Mouse (Mus musculus) midbrain, embryonic 12.5 days (tissue): ENCODE results near the gene Tor1aip2. TPM values are rescaled to one million over a fixed set of nuclear protein-coding genes. Genes with fewer than 3 reads are reported as not detected.

ENCODE experiments used
- ATAC-seq: fragments of 200-750 bp; cut with Nextera tagmentation; 2 replicates; pipeline ENCODE4 v1.8.0; 2017; ENCODE audit warnings: low read depth, moderate TSS enrichment, moderate library complexity; ENCODE audit not compliant: low FRiP score
- H3K27ac ChIP-seq: fragments of 300-500 bp; sonication (generic); replicated peaks from 2 replicates; pipeline ENCODE4 v1.5.1; 2016; ENCODE audit warnings: mild to moderate bottlenecking
- H3K27me3 ChIP-seq: fragments of 300-500 bp; sonication (generic); 2 replicates; pipeline ENCODE4 v1.6.1; 2016; ENCODE audit warnings: mild to moderate bottlenecking
- H3K36me3 ChIP-seq: fragments of 300-500 bp; sonication (generic); 2 replicates; pipeline ENCODE4 v1.6.1; 2016
- H3K4me1 ChIP-seq: fragments of 300-500 bp; sonication (generic); 2 replicates; pipeline ENCODE4 v1.6.1; 2016
- H3K4me2 ChIP-seq: fragments of 300-500 bp; sonication (generic); replicated peaks from 2 replicates; pipeline ENCODE4 v1.6.1; 2016; ENCODE audit warnings: mild to moderate bottlenecking, moderate library complexity
- H3K4me3 ChIP-seq: fragments of 300-500 bp; sonication (generic); 2 replicates; pipeline ENCODE4 v1.5.1; 2016; ENCODE audit warnings: mild to moderate bottlenecking
- H3K9ac ChIP-seq: fragments of 300-500 bp; sonication (generic); replicated peaks from 2 replicates; pipeline ENCODE4 v1.6.1; 2016; ENCODE audit warnings: mild to moderate bottlenecking, moderate library complexity
- H3K9me3 ChIP-seq: fragments of 300-500 bp; sonication (generic); 2 replicates; pipeline ENCODE4 v1.6.1; 2016; ENCODE audit warnings: mild to moderate bottlenecking
- WGBS: fragments of 180-500 bp; shearing (Covaris S2); methylation state at CpG from one replicate; pipeline ENCODE4 v1.1.7; 2016; 5-methylcytosine and 5-hydroxymethylcytosine counted together
- polyA plus RNA-seq: library from polyadenylated mRNA; unstranded; fragments of >200 nt; fragmentation: Nextera tagmentation; extraction: Ambion mirVana; gene quantifications from 2 replicates; pipeline ENCODE4 v1.2.1, GENCODE M21; 2016

Tor1aip2 gene
- polyA plus RNA-seq, 1 experiment from 2014 or later = 95.6 TPM

DNA sequence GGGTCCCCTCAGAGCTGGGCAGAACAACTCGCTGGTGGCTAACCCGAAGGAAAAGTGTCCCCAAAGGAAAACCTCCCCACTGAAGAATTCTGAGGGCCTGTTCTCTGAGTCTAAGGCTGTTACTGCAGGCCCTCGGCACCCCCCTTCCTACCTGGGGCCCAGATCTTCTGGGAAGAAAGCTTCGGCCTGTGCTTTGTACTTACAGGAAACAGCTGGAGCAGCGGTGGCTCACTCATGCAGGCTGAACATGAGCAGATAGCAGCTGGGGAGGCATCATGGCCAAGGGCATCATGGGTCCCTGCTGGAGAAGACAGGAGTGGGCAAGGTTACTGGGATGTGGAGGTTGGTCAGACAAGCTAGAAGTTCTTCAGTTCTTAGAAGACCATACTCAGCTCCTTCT, 52.4 kb downstream of the Tor1aip2 start:
- 0 out of 2 replicates have a peak, but pooled peaks cover 7% of the 10 kb centered on the region for H3K4me1 ChIP-seq
- 0 out of 2 replicates have a peak, but pooled peaks cover 8% of the 10 kb centered on the region for H3K27me3 ChIP-seq
- H3K27ac ChIP-seq = no peak overlapping the region
- H3K9ac ChIP-seq = no peak overlapping the region
- H3K4me3 ChIP-seq = no peak overlapping the region
- no peak overlapping the region for H3K4me2 ChIP-seq
- ATAC-seq = no peak
- no peaks in the 10 kb centered on the region for H3K9me3 ChIP-seq
- WGBS = 85% methylated on average over 5 of the region's 5 CpGs
- no peaks in the 10 kb centered on the region for H3K36me3 ChIP-seq

DNA sequence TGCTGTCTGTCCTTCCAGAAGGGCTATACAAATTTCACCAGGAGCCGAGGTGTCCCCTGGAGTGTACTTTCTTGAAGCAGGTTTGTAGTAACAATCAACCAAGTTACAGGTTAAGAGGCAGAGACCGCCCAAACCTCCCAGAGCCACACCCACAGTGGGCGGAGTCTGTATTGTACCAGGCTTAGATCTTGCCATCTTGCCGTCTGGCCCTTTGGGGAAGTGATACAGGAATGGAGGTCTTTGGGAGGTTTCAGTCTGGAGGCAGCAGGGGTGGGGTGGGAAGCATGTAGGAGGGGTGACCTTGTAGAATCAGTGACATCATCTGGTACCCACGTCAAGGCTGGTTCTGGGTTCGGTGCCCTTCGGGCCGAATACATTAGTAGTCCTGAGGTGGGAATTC, 54.4 kb downstream of the Tor1aip2 start:
- peak; percentile 57; the same call in 1 of the 2 replicates for ATAC-seq
- H3K27me3 ChIP-seq = 0 out of 2 replicates have a peak, but pooled peaks cover 8% of the 10 kb centered on the region
- H3K36me3 ChIP-seq = no peaks in the 10 kb centered on the region
- H3K27ac ChIP-seq = 0 out of 2 replicates have a peak overlapping the region, but pooled peaks have one; percentile 36
- H3K4me2 ChIP-seq = no peak overlapping the region
- H3K4me1 ChIP-seq = 0 out of 2 replicates have a peak, but pooled peaks cover 7% of the 10 kb centered on the region
- 70% methylated on average over 8 of the region's 8 CpGs for WGBS
- H3K9ac ChIP-seq = no peak overlapping the region
- H3K9me3 ChIP-seq = no peaks in the 10 kb centered on the region
- no peak overlapping the region for H3K4me3 ChIP-seq

DNA sequence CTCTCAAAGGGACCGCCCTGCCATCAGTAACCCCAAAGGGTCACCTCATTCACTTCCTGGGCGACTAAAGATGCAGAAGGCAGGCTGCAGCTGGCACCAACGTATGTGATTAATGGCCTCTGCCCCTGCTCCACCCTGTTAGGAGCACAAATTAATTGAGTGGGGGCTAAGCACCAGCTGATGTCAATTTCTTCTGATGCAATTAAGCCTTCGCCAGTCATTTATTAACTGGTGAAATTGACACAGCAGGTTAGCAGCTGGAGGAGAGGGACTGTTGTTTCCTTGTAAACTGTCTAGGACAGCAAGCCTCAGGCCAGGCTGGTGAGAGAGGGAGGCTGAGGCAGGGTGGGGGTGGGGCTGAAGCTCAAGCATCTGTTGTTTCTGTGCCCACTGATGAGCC, 54.8 kb downstream of the Tor1aip2 start:
- peak; percentile 81 for ATAC-seq
- Histone ChIP-seq H3K4me1 (0 out of 2 replicates have a peak, but pooled peaks cover 7% of the 10 kb centered on the region), H3K4me2 (no peak overlapping the region), H3K27ac (0 out of 2 replicates have a peak overlapping the region, but pooled peaks have one; percentile 36), H3K9me3 (no peaks in the 10 kb centered on the region), H3K4me3 (no peak overlapping the region), H3K36me3 (no peaks in the 10 kb centered on the region), H3K9ac (no peak overlapping the region), H3K27me3 (0 out of 2 replicates have a peak, but pooled peaks cover 8% of the 10 kb centered on the region)
- WGBS = 53% methylated on average over 4 of the region's 4 CpGs

DNA sequence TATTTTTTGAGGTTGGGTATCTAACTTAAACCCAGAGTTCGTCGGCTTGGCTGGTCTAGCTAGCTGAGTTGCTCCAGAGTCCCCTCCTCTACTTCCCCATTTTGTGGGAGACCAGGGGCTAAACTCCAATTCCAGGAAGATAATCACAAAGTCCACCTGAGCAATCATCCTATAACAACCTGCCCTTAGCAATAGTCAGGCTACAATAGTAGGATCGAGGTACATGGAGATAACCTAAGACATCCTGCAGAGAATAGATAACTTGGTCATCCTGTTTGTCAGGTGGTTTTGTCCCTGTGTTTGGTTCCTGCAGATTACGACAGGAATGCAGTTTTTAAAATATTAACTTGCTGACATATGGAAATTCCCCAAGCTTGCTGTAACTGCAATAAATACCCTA, 56.6 kb downstream of the Tor1aip2 start:
- no peaks in the 10 kb centered on the region for H3K36me3 ChIP-seq
- no peak for ATAC-seq
- H3K27me3 ChIP-seq = 0 out of 2 replicates have a peak, but pooled peaks cover 8% of the 10 kb centered on the region
- no peak overlapping the region for H3K4me2 ChIP-seq
- no peak overlapping the region for H3K27ac ChIP-seq
- H3K9me3 ChIP-seq = no peaks in the 10 kb centered on the region
- H3K4me1 ChIP-seq = 0 out of 2 replicates have a peak, but pooled peaks cover 7% of the 10 kb centered on the region
- WGBS = 83% methylated on average over 4 of the region's 4 CpGs
- no peak overlapping the region for H3K9ac ChIP-seq
- no peak overlapping the region for H3K4me3 ChIP-seq

DNA sequence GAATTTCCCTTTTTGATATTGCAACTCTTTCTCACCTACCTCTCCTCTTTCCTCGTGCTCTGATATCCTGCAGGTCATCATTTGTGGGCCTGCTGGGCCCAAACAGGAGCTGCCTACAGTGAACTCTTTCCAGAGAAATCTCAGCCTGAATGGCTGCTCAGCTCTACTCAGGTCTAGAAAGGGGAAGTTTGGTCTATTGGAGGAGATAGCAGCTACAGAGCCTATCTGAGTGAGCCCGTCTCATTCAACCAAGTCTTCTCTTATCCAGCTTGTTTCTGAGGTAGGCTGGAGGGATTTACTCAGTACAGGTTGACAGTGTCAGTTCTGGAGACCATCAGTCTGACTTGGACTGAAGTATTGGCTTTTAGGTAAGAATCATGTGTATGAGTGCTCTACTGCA, 68.6 kb downstream of the Tor1aip2 start:
- no peak for ATAC-seq
- WGBS = 90% methylated on average over 2 of the region's 2 CpGs

DNA sequence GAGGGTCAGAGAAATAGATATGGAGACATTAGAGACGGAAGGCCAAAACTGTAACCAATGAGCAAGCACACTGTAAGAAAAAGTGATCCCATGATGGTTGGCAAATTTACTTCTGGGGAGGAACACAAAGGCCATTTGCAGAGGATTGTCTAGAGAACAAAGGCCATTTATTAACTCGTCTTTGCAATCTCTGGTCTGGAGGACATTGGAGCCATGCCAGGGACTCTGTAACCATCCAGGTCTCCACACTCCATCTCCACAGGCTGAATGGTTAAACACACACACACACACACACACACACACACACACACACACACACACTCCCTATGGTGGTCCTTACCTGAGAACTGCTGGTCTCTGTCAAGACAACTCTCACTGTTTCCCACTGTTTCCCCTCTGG, 70.2 kb downstream of the Tor1aip2 start:
- no peak overlapping the region for H3K4me2 ChIP-seq
- H3K9ac ChIP-seq = no peak overlapping the region
- peaks cover 5% of the 10 kb centered on the region; the same call in 1 of the 2 replicates for H3K4me1 ChIP-seq
- H3K36me3 ChIP-seq = no peaks in the 10 kb centered on the region
- no peak for ATAC-seq
- peaks cover 22% of the 10 kb centered on the region; the same call in 1 of the 2 replicates for H3K9me3 ChIP-seq
- H3K27ac ChIP-seq = no peak overlapping the region
- 73% methylated on average over 2 of the region's 2 CpGs for WGBS
- no peak overlapping the region for H3K4me3 ChIP-seq
- no peaks in the 10 kb centered on the region for H3K27me3 ChIP-seq

More for the DNA sequence above, 68.6 kb downstream of the Tor1aip2 start:
- Histone ChIP-seq H3K4me1 (peaks cover 3% of the 10 kb centered on the region; the same call in 1 of the 2 replicates), H3K27me3 (no peaks in the 10 kb centered on the region), H3K9me3 (peaks cover 22% of the 10 kb centered on the region; the same call in 1 of the 2 replicates), H3K4me3 (no peak overlapping the region), H3K9ac (no peak overlapping the region), H3K4me2 (no peak overlapping the region), H3K27ac (no peak overlapping the region), H3K36me3 (no peaks in the 10 kb centered on the region)

DNA sequence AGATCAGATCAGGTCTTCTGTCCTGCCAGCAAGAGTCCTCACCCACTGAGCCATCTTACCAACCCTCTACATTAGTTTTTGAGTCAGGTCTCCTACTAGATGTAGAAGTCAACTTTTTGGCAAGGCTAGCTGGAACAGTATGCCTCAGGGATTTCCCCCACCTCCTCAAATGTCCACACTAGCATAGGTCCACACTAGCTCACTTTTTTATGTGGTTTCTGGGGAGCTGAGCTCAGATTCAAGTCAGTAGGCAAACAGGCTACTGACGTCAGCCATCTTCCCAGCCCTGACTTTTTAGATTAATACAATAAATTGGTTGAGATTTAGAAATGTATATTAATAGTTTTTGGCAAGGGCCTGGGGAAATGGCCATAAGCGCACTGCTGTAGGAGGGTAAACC, 72.2 kb downstream of the Tor1aip2 start:
- peaks cover 12% of the 10 kb centered on the region; the same call in 1 of the 2 replicates for H3K4me1 ChIP-seq
- H3K27ac ChIP-seq = no peak overlapping the region
- H3K4me2 ChIP-seq = no peak overlapping the region
- no peaks in the 10 kb centered on the region for H3K36me3 ChIP-seq
- H3K4me3 ChIP-seq = no peak overlapping the region
- 91% methylated on average over 2 of the region's 2 CpGs for WGBS
- no peaks in the 10 kb centered on the region for H3K27me3 ChIP-seq
- no peak for ATAC-seq
- H3K9ac ChIP-seq = no peak overlapping the region
- H3K9me3 ChIP-seq = peaks cover 10% of the 10 kb centered on the region; the same call in 1 of the 2 replicates

DNA sequence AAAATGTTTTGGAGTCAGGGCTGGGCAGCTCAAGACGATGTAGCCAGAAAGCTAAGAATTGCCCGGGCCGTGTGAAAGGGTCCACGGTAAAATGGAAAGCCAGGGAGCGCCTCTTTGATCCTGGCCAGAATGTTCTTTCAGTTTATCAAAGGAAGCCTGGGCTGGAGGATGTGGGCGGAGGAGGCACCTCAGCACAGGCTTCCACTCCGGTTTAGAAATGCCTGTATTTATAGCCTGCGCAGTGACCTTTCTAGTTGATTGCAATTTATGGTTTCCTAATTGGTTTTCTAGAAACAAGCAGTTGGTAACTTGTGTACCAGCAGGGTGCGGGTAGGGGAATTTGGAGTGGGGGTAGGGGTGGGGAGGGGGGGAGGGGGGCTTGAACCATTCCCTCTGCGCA, 73.2 kb downstream of the Tor1aip2 start:
- Histone ChIP-seq H3K27ac (no peak overlapping the region), H3K36me3 (no peaks in the 10 kb centered on the region), H3K4me3 (no peak overlapping the region), H3K9me3 (peaks cover 10% of the 10 kb centered on the region; the same call in 1 of the 2 replicates), H3K4me1 (peaks cover 12% of the 10 kb centered on the region; the same call in 1 of the 2 replicates), H3K9ac (no peak overlapping the region), H3K4me2 (no peak overlapping the region; the same call in 1 of the 2 replicates), H3K27me3 (no peaks in the 10 kb centered on the region)
- 38% methylated on average over 10 of the region's 10 CpGs for WGBS
- ATAC-seq = no peak

DNA sequence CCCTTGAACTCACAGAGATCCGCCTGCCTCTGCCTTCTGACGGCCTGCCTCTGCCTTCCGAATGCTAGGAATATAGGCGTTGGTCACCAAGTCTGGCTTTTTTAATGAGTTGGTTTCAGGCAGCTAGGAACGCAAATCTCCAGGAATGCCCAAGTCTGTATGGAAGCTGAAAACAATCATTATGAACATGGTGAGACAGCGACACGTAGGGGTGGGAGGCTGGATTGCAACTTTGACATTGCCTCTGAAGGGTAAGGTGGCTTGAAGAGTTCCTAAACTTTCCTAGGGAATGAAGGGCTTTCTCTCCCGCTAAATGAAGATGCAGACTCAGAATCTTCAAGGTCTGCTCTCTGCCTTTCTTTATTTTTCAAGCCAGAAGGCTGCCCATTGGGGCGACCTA, 75.9 kb downstream of the Tor1aip2 start:
- no peak for ATAC-seq
- 81% methylated on average over 9 of the region's 9 CpGs for WGBS
- no peaks in the 10 kb centered on the region for H3K27me3 ChIP-seq

DNA sequence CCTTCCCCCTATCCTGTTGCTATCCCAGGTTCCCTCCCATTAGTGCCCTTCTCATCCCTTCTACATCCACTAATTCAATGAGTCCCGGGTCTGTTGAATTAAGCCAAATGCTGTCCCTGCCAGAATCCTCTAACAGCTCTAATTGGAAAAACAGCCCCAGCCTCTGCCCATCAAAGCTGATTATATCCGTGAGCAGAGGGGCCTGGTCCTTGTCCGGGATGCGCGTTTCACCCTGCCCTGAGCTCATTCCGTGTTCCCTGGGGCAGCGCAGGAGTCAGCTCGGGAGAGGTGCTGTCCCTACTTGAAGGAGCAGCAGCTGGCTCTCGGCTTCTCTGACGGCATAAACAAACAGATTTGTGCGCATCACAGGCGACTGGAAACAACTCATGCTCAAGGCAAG, 76.5 kb downstream of the Tor1aip2 start:
- Histone ChIP-seq H3K9me3 (no peaks in the 10 kb centered on the region), H3K36me3 (no peaks in the 10 kb centered on the region), H3K27ac (0 out of 2 replicates have a peak overlapping the region, but pooled peaks have one; percentile 35), H3K9ac (no peak overlapping the region), H3K4me1 (peaks cover 20% of the 10 kb centered on the region), H3K4me2 (peak overlapping the region; percentile 15; the same call in 1 of the 2 replicates), H3K4me3 (no peak overlapping the region), H3K27me3 (no peaks in the 10 kb centered on the region)
- WGBS = 38% methylated on average over 12 of the region's 12 CpGs
- no peak for ATAC-seq

More for the DNA sequence above, 75.9 kb downstream of the Tor1aip2 start:
- no peak overlapping the region for H3K9ac ChIP-seq
- H3K27ac ChIP-seq = no peak overlapping the region
- H3K36me3 ChIP-seq = no peaks in the 10 kb centered on the region
- H3K4me3 ChIP-seq = no peak overlapping the region
- H3K4me2 ChIP-seq = no peak overlapping the region
- H3K4me1 ChIP-seq = peaks cover 20% of the 10 kb centered on the region
- no peaks in the 10 kb centered on the region for H3K9me3 ChIP-seq

DNA sequence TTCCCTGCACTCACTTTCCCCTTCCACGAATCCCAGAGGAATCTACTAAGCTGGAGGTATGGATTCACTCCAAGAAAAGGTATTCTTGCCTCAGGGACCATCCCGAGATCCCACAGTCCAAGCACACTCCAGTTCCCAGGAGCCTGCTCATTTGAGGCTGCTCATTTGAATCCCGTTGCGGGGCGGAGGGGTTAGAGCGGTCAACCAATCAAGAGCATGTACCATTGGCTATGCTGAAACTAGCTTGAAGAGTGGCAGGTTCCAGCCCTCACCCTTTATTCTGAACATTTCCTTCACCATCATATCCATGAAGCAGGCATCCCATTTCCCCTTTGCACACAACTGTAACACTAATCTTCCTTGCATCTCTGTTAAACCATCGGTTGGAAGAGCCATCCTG, 76.9 kb downstream of the Tor1aip2 start:
- peak overlapping the region; percentile 15; the same call in 1 of the 2 replicates for H3K4me2 ChIP-seq
- H3K27me3 ChIP-seq = no peaks in the 10 kb centered on the region
- H3K4me3 ChIP-seq = no peak overlapping the region
- H3K4me1 ChIP-seq = peaks cover 20% of the 10 kb centered on the region
- H3K27ac ChIP-seq = 0 out of 2 replicates have a peak overlapping the region, but pooled peaks have one; percentile 35
- H3K36me3 ChIP-seq = no peaks in the 10 kb centered on the region
- ATAC-seq = no peak
- no peaks in the 10 kb centered on the region for H3K9me3 ChIP-seq
- 61% methylated on average over 7 of the region's 7 CpGs for WGBS
- H3K9ac ChIP-seq = no peak overlapping the region

DNA sequence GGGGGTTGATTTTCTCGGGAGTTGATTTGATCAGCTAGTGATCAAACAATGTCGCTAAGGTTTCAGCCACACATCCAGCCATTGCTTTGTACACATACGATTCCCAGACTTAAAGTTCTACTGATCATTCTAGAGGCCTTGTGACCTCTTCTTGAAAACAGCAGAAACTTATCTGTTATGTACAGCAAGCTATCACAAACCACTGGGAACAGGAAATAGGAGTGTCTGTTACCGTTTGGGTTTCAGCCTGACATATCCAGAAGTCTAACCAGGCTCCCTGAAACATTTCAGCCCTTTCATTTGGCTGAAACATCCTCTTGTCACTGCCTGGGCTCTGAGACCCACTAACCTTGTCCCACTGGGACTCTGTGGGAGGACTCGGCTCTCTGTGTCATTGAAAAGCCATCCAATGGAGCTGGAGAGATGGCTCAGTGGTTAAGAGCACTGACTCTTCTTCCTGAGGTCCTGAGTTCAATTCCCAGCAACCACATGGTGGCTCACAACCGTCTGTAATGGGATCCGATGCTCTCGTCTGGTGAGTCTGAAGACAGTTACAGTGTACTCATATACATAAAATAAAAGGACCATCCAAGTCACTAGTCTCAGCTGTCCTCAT, 78.8 kb downstream of the Tor1aip2 start:
- Histone ChIP-seq H3K9me3 (no peaks in the 10 kb centered on the region), H3K4me3 (no peak overlapping the region), H3K27me3 (no peaks in the 10 kb centered on the region), H3K36me3 (no peaks in the 10 kb centered on the region), H3K9ac (no peak overlapping the region), H3K4me1 (peaks cover 15% of the 10 kb centered on the region), H3K4me2 (no peak overlapping the region), H3K27ac (no peak overlapping the region)
- ATAC-seq = no peak
- 81% methylated on average over 8 of the region's 8 CpGs for WGBS
